13 mouse cellular contexts compared by ENCODE assay signal in genomic region chr2:14146913-14147312, GRCm38 (mm10). TPM values are rescaled to one million over a fixed set of nuclear protein-coding genes. Genes with fewer than 3 reads are reported as not detected.
DNase-seq lines count a peak whose midpoint lies in the region; ATAC-seq and TF ChIP-seq lines count a peak whose summit lies in the region.
"Had no signal": no experiment of that assay in that cellular context is flagged by ENCODE, and none has a peak within 500 bp of the region (broad histone marks: within the 10 kb centered on the region; RNA-seq: fewer than 3 reads in every experiment).

No protein-coding gene starts in this region.

- 79% methylated on average over 2 of the region's 2 CpGs for WGBS in forebrain, embryonic 13.5 days
- WGBS in forebrain, embryonic 12.5 days: 86% methylated on average over 2 of the region's 2 CpGs
- WGBS in stomach, postnatal 0 days: 90% methylated on average over 2 of the region's 2 CpGs

- peak; percentile 74 for TF ChIP-seq CTCF in stomach, postnatal 0 days (IDR thresholded peaks at IDR 0.05; ENCODE audit: low read depth)

- H3K9me3 ChIP-seq in forebrain, embryonic 13.5 days (replicated peaks): no peaks in the 10 kb centered on the region
- no peaks in the 10 kb centered on the region for H3K9me3 ChIP-seq in forebrain, embryonic 12.5 days
- H3K9me3 ChIP-seq in stomach, postnatal 0 days (ENCODE audit: control insufficient read depth, low read length): no peaks in the 10 kb centered on the region
- H3K9me3 ChIP-seq: hindbrain, embryonic 15.5 days; limb, embryonic 13.5 days; midbrain, embryonic 15.5 days had no signal

- no peaks in the 10 kb centered on the region for H3K4me1 ChIP-seq in forebrain, embryonic 13.5 days
- no peaks in the 10 kb centered on the region for H3K4me1 ChIP-seq in forebrain, embryonic 12.5 days
- no peaks in the 10 kb centered on the region for H3K4me1 ChIP-seq in stomach, postnatal 0 days (replicated peaks; ENCODE audit: control insufficient read depth, insufficient read depth)
- H3K4me1 ChIP-seq: hindbrain, embryonic 15.5 days; midbrain, embryonic 15.5 days had no signal

- DNase-seq in layer of hippocampus, adult 11-12 months (ENCODE audit: low spot score): peak; percentile 17
- no peak for DNase-seq in layer of hippocampus, postnatal 36 days
- DNase-seq in thymus, postnatal 4 days: peak; percentile 32
- no peak for DNase-seq in thymus, postnatal 36 days
- no peak for DNase-seq in stomach, postnatal 0 days (ENCODE audit: low spot score)
- no peak for DNase-seq in heart, adult 9 months (ENCODE audit: low spot score in 2 of 2)
- DNase-seq: gastrocnemius, postnatal 36 days had no signal

- no peak overlapping the region for H3K4me3 ChIP-seq in forebrain, embryonic 13.5 days
- no peak overlapping the region for H3K4me3 ChIP-seq in forebrain, embryonic 12.5 days (replicated peaks)
- H3K4me3 ChIP-seq in stomach, postnatal 0 days (ENCODE audit: low read depth, low read length): no peak overlapping the region
- H3K4me3 ChIP-seq: hindbrain, embryonic 15.5 days; limb, embryonic 13.5 days; midbrain, embryonic 15.5 days had no signal

- no peak for TF ChIP-seq EP300 in stomach, postnatal 0 days (optimal IDR thresholded peaks at IDR 0.05)

- H3K4me2 ChIP-seq in forebrain, embryonic 13.5 days: no peak overlapping the region
- no peak overlapping the region for H3K4me2 ChIP-seq in forebrain, embryonic 12.5 days
- H3K4me2 ChIP-seq in stomach, postnatal 0 days (replicated peaks; ENCODE audit: low read depth): no peak overlapping the region
- H3K4me2 ChIP-seq: hindbrain, embryonic 15.5 days; limb, embryonic 13.5 days; midbrain, embryonic 15.5 days had no signal

- H3K27me3 ChIP-seq in forebrain, embryonic 13.5 days: no peaks in the 10 kb centered on the region
- H3K27me3 ChIP-seq in forebrain, embryonic 12.5 days: no peaks in the 10 kb centered on the region
- no peaks in the 10 kb centered on the region for H3K27me3 ChIP-seq in stomach, postnatal 0 days (ENCODE audit: control insufficient read depth, insufficient read depth, low read length)
- H3K27me3 ChIP-seq: hindbrain, embryonic 15.5 days; limb, embryonic 13.5 days; midbrain, embryonic 15.5 days had no signal

- ATAC-seq in forebrain, embryonic 13.5 days: 0 out of 2 replicates have a peak, but pooled peaks have one; percentile 24
- ATAC-seq in forebrain, embryonic 12.5 days (ENCODE audit: low FRiP score): no peak
- no peak for ATAC-seq in stomach, postnatal 0 days (ENCODE audit: low FRiP score, low TSS enrichment)
- ATAC-seq: midbrain, embryonic 15.5 days had no signal

- H3K36me3 ChIP-seq in forebrain, embryonic 13.5 days (ENCODE audit: poor library complexity, severe bottlenecking): peaks cover 31% of the 10 kb centered on the region
- H3K36me3 ChIP-seq in forebrain, embryonic 12.5 days (replicated peaks): peaks cover 33% of the 10 kb centered on the region
- H3K36me3 ChIP-seq in stomach, postnatal 0 days (ENCODE audit: control insufficient read depth, insufficient read depth, low read length): peaks cover 5% of the 10 kb centered on the region; the same call in 1 of the 2 replicates

- H3K27ac ChIP-seq in forebrain, embryonic 13.5 days: no peak overlapping the region
- H3K27ac ChIP-seq in forebrain, embryonic 12.5 days: no peak overlapping the region
- H3K27ac ChIP-seq in stomach, postnatal 0 days (replicated peaks): no peak overlapping the region
- H3K27ac ChIP-seq: hindbrain, embryonic 15.5 days; limb, embryonic 13.5 days; midbrain, embryonic 15.5 days had no signal

- H3K9ac ChIP-seq in forebrain, embryonic 13.5 days: no peak overlapping the region
- H3K9ac ChIP-seq in forebrain, embryonic 12.5 days: no peak overlapping the region
- no peak overlapping the region for H3K9ac ChIP-seq in stomach, postnatal 0 days (ENCODE audit: low read length)
- H3K9ac ChIP-seq: hindbrain, embryonic 15.5 days; limb, embryonic 13.5 days; midbrain, embryonic 15.5 days had no signal

RNA-seq across cellular contexts. Expression of gene Tmem236, which starts 27.4 kb away (rescaled TPM):
- polyA plus RNA-seq in forebrain, embryonic 13.5 days (2015; fragmentation: Nextera tagmentation; extraction: Ambion mirVana): 0.09 TPM in 1 of 2 replicates, not detected in the other
- 0.05 TPM in 1 of 2 replicates, not detected in the other for polyA plus RNA-seq in forebrain, embryonic 12.5 days (2016; fragmentation: Nextera tagmentation; extraction: Ambion mirVana)
- total RNA-seq in layer of hippocampus, postnatal 36 days (2021): under 1 TPM in 1 of 2 experiments, not detected in 1; 0.12 TPM
- polyA plus RNA-seq in stomach, postnatal 0 days (2015; fragmentation: Nextera tagmentation; extraction: Ambion mirVana): 0.08 and 0.12 TPM in 2 replicates
- total RNA-seq: layer of hippocampus, adult 18-20 months had no signal

Comparison
In these comparisons a context has a peak if more than half of its experiments do, and no peak if none do; other contexts are left out.
1. DNase-seq: peak in layer of hippocampus, adult 11-12 months (single experiment) and thymus, postnatal 4 days (single experiment); none in layer of hippocampus, postnatal 36 days (0 of 2), thymus, postnatal 36 days (0 of 2), stomach, postnatal 0 days (single experiment) and heart, adult 9 months (0 of 2).